Mouse (Mus musculus) adrenal gland, postnatal 25 days (tissue): Measurements from ENCODE around the gene Msh5. TPM values are rescaled to one million over a fixed set of nuclear protein-coding genes. Genes with fewer than 3 reads are reported as not detected.

Source experiments
- DNase-seq: peaks from one replicate; pipeline ENCODE4 v3.0.0; 2021; ENCODE audit warnings: mixed read lengths
- long read RNA-seq: library from polyadenylated mRNA; stranded (forward); transcript quantifications from one replicate; pipeline ENCODE4 v2.0.0, GENCODE M21; 2021
- total RNA-seq: library from RNA; stranded (reverse); gene quantifications from 2 replicates; pipeline ENCODE4 v1.2.3, GENCODE M21; 2021

Msh5 gene
- 1.3 and 1.6 TPM in 2 replicates for total RNA-seq
- long read RNA-seq, partial matches to known transcripts, result 0 of 1 reads
- long read RNA-seq, other reads (novel, unspliced or antisense), result 1 of 1 reads

DNA sequence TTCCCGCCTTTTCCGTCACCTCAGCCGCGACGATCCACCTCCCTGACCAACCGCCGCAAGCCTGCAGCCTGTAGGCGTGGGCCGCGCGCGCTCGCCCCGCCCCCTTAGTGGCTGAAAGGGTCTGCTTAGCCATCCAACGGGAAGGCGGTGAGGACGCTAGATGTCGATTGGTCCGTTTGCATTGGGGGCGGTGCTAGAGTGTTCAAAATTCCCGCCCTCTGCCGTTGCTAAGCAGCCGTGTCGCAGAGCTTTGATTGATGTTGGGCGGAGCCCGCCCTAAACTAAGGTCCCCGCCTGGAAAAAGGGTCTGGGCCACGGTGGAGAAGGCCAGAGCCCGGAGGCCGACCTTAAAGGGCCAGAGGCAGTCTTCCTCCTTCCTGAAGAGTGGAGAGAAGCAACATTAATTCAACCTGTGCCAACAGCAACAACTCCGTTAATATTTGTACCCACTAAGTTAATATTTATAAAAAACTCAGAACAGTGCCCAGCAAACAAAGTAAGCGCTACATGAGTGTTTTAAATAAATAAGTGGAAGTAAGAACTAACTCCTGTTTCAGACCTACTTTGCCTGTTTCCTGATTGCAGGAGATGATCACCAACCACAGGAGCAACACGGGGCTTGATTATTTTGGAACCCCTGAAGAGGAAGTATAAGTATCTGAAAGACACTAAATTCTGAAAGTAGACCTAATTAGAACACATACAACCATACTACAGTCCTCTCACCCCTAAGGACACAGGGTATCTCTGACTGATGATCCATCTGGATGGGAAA, at the start of gene Msh5:
Gene Msh5, minus strand, starts transcription at position 65 of the 775 bp plus-strand sequence.
- DNase-seq, result peak; percentile 95

DNA sequence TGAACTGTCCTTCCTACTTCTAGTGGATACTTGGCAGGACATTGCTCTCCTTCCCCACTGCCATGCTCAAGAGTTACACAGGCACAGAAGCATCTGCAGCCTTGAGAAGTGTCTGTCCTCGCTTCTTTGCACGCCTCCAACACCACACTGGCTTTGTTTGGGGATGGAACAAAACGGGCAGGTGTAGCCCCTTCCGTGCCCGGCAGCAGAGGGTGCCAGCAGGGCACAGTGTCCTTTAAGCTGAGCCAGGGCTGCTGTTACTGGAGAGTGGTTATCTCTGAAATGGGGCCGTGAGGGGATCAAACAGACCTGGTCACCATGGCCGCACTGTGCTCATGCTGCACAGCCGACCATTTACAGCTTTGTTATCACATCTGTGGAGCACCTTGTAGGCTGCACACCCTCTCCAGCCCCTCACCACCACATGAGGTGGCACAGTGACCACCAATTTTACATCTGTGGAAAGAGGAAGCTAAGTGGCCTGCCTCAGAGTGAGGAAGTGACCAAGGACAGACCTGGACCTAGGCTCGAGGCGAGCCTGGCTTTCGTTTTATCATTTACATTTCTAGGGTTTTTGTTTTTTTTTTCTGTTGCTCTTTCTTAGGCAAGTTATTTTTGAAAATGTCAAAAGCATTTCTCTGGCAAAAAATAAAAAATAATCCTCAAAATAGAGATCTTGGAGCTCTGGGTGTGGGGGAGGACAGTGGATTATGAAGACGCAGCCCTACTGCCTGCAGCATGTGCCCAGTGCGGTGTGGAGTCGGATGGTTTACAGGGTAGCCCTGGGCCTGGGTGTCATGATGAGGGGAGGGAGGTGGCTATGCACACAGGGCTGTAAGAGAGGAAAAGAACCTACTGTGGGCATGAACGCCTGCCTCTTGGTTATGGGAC, 48.2 kb upstream of the Msh5 start:
- no peak for DNase-seq

DNA sequence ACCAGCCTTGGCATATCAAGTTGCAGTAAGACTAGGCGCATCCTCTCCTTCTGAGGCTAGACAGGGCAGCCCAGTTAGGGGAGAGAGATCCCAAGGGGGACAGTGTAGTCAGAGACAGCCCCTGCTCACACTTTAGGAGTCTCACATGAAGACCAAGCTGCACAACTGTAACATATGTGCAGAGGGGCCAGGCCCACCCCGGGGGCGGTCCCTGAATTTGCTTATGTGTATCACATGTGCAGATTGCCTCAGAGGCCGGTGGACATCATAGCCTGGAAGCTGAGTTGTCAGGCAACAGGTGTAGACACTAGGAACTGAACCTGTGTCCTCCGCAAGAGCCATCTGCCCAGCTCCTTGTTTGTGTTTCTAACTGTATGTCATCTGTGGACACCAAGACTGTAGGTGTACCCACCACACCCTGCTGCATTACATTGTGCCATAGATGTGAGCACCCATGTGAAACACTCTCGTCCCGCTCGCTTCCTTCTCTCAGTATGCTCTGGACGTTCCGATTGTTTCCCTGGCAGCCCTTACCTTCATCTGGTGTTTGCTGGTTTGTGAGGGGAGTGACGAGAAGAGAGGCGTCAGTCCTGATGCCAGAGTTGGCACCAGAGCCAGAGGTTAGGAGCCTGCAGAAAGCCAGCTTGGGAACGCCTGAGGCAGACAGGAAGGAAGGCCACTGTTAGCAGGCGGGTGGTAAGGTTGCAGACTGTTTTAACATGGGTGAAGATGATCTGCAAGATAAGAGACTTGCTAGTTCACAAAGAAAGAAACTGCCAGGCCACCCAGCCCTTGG, 46.1 kb upstream of the Msh5 start:
- DNase-seq, result no peak

DNA sequence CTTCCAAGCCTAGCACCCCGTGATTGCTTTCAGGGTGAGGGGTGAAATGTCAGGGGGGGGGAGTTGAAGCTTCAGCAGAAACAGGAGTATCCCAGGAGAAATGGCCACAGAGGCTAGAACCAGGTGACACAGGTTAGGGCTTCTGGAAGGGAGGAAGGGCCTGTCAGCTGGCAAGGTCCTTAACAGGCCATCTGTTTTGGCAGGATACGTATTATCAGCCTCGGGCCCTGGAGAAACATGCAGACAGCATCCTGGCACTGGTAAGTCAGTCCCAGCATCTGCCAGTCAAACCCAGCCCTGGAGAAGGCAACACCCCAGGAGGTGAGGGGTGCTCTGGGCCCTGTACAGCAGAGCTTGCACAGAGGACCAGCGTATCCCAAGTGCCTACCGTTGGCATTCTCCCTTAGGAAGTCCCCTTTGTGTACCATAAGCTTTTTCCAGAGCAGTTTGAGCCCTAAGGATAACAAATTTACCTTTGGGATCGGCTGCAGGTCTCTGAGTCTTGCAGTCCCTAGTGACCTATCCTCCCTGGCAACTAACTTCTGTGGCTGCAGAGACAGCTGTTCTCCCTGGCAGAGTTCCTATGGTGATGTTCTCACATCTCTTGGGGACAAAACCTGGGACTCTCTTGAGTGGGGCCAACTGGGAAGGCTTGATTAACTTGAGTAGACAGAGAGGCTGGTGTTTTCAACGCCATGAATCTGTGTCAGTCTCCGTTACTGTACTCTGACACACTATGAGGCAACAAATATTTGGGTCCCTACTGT, 43.8 kb upstream of the Msh5 start:
- peak; percentile 23 for DNase-seq

DNA sequence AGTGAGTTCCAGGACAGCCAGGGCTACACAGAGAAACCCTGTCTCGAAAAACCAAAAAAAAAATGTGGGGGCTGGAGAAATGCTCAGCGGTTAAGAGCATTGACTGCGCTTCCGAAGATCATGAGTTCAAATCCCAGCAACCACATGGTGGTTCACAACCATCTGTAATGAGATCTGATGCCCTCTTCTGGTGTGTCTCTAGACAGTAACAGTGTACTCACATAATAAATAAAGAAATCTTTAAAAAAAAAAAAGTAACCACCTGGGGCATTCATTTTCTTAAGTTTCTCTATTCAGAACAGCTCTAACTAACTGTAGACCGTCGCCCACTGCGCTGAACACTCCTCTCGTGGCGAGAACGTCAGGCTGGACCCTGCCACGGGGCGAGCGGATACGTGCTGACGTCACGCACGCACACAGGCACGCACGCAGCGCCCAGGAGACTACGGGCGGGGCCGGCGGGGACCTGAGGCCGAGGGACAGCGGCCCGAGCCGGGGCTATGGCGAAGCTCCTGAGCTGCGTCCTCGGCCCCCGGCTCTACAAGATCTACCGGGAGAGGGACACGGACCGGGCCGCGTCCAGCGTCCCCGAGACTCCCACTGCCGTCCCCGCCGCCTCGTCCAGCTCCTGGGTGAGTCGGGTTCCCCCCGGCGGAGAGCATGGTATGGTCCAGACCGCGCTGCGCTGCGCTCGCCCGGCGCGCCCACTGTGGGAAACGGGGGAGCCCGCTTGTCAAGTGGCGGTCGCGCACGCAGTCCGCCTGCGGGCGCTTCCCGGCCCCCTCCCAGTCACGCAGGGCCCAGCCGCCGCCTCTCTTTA, 42.5 kb upstream of the Msh5 start, which contains the start of gene Abhd16a:
Gene Abhd16a, plus strand, starts transcription at position 439 of the 820 bp plus-strand sequence.
- peak; percentile 93 for DNase-seq

DNA sequence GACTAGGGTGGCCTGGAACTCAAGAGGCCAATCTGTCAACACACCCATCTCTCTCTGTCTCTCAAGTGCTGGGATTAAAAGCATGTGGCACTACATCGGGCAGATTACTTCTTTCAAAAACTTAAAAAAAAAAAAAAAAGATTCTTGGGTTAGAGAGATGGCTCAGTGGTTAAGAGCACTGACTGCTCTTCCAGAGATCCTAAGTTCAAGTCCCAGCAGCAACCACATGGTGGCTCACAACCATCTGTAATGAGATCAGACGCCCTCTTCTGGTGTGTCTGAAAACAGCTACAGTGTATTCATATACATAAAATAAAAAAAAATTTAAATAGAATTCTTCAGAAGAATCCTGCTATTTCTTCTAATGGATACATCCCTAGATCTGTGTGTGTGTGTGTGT, 41.6 kb upstream of the Msh5 start:
- no peak for DNase-seq

DNA sequence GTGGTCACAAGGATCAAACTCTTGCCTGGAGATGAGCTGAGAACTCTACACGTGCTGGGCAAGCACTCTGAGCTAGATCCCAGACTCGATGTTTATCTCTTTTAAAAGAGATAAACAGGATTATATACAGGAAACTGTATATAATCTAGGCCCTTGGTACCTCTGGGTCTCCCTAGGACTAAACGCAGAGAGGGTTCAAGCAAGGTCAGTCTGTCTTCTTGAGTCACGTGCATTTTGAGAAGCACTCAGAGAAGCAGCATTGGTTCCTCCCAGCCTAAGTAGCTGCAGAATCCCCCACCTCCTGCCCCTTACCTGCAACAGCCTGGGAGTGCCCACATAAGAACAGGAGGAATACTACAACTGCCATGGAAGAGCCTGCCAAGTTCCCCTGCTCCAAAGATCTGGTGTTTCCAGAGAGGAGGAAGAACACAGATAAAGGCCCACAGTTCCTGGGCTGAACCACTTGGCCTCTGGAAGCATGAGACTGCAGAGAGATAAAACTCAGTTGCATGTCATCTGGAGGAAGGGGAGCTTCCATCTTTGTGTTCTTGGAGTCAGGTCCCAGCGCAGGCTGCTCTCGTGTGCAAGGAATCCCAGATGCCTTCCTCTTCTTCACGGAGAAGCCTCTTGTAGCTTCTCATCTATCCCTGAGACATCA, 38.8 kb upstream of the Msh5 start, which contains the start of gene Ly6g6f:
Gene Ly6g6f, minus strand, starts transcription at position 403 of the 658 bp plus-strand sequence.
- no peak for DNase-seq

DNA sequence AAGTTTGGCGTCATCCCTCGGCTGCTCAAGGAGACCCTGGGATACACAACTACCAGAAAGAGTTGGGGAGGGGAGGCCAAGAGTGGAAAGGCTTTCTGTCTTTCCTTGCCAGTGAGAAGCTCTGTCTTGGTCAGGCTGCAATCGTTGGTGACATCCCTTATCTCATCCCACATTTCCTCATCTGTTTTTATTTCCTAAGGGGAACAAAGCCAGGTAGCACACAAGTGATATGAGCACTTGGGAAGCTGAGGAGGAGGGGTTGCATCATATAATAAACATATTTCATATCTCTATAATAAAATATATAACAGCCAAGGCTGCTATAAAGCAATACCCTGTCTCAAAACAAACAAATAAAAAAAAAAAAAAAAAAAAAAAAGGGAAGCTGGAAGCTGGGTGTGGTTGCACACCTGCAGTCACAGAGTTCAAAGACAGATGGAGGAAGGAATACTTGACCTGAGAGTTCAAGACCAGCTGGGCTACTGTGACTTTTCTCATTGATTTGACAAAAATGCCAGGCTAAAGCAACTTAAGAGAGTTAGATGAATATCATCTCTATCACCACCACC, 37.5 kb upstream of the Msh5 start:
- DNase-seq, result no peak

DNA sequence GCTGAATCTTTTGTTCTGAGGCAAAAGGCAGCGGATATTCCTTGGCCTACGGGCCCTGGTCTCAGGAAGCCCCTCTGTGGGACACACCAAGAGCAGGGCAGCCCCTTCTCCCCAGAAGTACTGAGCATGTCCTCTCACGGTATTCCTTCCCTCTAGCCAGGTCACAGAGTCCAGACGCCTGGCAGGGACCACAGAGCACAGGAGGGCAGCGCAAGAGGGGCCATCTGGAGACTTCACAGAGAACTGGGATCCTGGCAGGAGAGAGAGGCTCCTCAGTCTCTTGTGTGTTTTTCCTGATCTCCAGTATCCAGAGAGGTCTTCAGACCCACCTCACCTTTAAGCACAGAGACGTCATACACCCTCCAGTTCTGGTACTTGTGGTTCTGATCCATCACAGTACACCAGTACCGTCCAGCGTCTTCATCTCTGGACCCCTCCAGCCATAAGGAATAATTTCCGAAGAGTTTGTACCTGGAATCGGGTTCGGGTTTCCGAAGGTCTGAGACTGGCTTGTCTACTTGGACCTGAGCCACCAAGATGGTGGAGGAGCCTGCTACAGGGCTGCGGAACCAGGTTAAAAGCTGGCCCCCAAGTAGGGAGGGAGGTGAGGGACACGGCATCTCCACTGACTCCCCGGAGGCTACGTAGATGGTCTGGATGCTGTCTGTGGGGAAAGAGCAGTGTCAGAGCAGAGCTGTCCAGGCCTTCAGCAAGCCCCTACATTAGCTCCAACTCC, 36.5 kb upstream of the Msh5 start:
- no peak for DNase-seq

DNA sequence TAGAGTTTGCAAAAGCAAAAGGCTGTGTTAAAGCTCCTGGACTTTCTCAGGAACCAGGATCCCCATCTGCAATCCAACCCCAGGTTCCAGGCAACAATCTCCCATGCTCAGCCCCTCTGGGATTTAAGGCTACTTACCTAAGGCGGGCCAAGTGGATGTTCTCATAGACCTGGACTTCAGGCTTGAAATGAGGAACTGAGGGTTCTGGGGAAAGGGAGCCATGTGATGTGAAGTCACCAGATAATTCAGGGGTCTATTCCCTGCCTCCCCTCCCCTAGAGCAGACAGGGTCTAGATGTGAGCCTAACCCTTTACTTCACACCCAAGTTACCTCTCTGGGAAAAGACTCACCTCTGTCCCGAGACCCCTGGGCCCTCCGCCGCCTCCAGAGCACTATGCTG, 34.2 kb upstream of the Msh5 start:
- DNase-seq, result no peak

DNA sequence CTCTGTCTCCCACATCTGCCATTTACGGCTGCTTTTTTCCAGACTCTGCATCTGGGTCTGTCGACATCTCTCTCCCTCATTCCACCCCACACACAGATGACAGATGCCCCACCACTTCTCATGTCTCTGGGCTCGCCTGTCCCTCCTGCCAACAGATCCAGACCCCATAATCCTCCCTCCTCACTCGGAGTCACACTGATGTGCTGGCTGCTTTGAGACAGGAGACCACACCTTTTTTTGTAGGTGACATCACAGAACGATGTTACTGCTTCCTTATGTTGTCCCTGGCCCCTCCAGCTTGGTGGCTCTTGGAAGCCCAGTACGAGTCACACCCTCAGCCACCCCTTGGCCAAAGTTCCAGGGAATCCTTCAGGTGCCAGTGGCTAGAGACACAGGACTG, 33.7 kb upstream of the Msh5 start:
- DNase-seq, result no peak

DNA sequence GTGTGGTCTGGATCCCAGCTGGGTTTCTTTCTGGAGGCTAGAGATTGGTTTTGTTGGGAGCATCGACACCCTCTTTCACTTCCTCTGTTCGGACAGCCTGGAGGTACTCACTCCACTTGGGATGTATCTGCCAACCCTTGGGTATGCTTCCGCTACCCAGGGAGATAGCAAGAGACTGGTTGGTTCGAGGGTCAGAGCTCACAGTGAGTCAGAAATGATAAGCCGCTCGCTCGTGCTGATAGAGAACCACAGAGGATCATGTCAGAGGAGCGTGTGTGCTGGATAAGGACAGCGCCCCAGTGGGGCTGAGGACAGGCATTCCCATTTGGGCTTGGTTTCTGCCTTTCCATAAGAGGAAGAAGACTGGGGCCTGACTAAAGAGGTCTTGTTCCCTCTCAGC, 33.2 kb upstream of the Msh5 start:
- no peak for DNase-seq

DNA sequence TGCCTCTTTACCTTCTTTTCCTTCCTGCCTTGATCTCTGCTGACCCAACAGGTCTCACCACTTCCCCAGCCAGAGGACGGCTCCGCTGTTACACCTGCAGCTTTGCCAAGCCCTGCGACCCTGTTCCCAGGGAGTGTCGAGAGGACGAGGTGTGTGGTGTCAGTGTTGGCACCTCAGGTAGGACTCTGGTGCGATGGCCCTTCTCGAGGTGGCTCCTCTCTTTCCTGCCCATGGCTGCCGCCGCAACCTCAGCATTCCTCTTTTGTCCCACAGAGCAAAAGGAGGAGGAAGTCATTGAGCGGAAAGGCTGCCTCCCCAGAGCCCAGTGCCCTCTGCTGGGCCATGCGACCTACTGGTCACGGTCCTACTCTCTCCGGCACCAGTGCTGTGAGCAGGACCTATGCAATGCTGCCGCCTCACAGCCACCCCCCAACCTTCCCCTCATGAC, 31.3 kb upstream of the Msh5 start, which contains the start of gene Ly6g6d:
Gene Ly6g6d, minus strand, starts transcription at position 280 of the 448 bp plus-strand sequence.
- DNase-seq, result peak; percentile 31

DNA sequence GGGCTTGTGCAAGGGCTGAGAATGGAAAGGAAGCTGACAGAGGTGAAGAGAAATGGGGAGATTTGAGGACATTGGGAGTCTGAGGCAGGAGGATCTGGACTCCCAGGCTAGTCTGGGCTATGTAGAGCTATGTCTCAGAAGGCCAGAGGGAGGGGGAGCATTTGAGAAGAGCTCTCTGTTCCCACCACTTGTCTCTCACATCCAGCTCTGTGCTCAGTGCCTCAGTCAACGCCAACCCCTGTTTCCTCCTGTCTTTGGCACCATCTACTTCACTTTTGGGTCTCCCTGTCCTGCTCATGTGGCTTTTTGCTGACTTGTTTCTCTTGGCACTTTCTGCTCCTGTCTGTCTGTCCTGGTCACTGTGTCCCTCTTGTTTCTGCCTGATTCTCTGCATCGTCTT, 30.7 kb upstream of the Msh5 start:
- no peak for DNase-seq

DNA sequence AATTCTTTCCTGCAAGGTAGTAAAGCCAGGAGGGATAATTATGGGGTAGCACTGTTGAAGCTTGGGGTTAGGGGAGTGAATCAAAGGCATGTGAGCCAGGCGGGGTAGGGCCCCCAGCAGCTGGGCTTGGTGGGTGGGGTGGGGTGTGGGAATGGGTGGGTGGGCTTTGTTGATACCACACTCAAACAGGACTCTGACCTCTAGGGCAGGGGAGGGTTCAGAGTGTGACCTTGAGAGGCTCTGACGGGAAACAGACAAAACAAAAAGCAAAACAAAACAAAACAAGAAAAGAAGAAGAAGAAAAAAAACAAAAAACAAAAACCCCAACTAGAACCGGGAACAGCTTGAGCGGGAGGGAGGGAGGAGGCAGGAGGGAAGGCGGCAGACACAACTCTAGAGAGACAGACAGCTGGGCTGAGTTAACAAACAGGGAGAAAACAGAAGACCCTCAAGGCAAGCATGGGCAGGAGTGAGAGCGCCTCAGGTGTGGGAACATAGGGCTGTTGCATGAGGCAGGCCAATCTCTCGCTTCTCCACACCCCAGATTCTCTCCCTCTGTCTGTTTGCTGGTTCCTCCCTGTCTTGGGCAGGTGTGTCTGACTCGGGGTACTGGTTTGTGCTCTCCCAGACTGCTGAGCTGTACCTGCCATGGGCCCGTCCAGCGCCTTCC, 30.1 kb upstream of the Msh5 start, which contains the start of gene Ly6g6e:
Gene Ly6g6e, plus strand, starts transcription at position 396 of the 670 bp plus-strand sequence.
- no peak for DNase-seq

DNA sequence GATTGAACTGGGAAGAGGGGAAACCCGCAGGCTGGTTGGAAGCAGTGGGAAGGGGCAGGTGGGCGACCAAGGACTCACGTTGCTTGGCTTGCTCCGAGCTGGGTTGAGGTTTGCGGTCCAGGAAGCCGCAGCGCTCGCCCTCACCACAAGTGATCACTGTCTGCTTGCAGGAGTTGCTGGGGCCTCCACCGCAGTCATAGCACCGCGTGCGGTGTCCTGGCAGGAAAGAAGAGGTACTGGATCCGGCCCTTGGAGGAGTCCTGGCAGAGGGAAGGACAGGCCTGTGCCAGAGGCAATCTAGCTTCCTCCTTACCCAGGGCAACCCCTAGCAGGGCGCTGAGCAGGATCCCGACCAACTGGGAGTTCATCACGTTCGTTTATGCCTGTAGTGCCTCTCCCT, 27.6 kb upstream of the Msh5 start:
- DNase-seq, result no peak

DNA sequence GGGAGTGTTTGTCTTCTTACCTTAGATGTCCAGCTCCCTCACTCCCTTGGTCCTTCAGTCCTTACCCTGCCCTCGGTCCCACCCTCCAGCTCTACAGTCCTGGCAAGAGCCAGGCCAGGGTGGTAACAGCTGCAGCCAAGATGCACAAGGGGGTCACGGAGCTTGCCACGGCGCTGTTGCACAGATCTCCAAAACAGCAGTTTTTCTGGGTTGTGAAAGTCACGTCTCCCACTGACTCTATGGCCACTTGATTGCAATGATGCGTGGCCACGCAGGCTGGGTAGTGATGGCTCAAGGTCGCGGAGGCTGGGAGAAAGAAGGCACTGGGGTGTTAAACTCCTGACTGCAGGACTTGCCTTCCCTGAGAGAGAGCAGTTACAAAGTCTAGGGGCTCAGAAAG, 24.9 kb upstream of the Msh5 start:
- no peak for DNase-seq
